Mouse (Mus musculus) ES-Bruce4 (cell line): ENCODE data around the gene Raly. TPM values are rescaled to one million over a fixed set of nuclear protein-coding genes. Genes with fewer than 3 reads are reported as not detected.
A peak's percentile ranks its signal among the peaks of the same experiment; 100 is the strongest.

Experiments
- H3K27ac ChIP-seq: 2 replicates; pipeline ENCODE4 v1.5.1; 2012; ENCODE audit warnings: low read length, inconsistent platforms; ENCODE audit not compliant: insufficient read depth
- H3K27me3 ChIP-seq: 2 replicates; pipeline ENCODE4 v1.6.1; 2012; ENCODE audit warnings: mild to moderate bottlenecking, low read length, inconsistent platforms; ENCODE audit not compliant: control insufficient read depth, poor library complexity, insufficient read depth, severe bottlenecking
- H3K36me3 ChIP-seq: 2 replicates; pipeline ENCODE4 v1.6.1; 2012; ENCODE audit warnings: inconsistent platforms, mild to moderate bottlenecking, low read length, moderate library complexity; ENCODE audit not compliant: control insufficient read depth, poor library complexity, insufficient read depth, severe bottlenecking
- H3K4me1 ChIP-seq: one replicate; pipeline ENCODE4 v1.8.1; 2011; ENCODE audit warnings: low read length; ENCODE audit not compliant: control insufficient read depth, insufficient read depth
- H3K4me3 ChIP-seq: 2 replicates; pipeline ENCODE4 v1.5.1; 2011; ENCODE audit warnings: low read depth, mild to moderate bottlenecking, low read length
- H3K9ac ChIP-seq: 2 replicates; pipeline ENCODE4 v1.6.1; 2012; ENCODE audit warnings: low read depth, mild to moderate bottlenecking, inconsistent platforms; ENCODE audit not compliant: poor library complexity, severe bottlenecking
- H3K9me3 ChIP-seq: replicated peaks from 2 replicates; pipeline ENCODE4 v1.6.1; 2012; ENCODE audit warnings: mild to moderate bottlenecking, low read length, inconsistent platforms; ENCODE audit not compliant: control insufficient read depth, poor library complexity, insufficient read depth, severe bottlenecking
- CTCF ChIP-seq: IDR thresholded peaks from one replicate; pipeline ENCODE4 v1.8.1; 2011; ENCODE audit warnings: low read depth, low read length
- EP300 ChIP-seq: IDR thresholded peaks from 2 replicates; pipeline ENCODE4 v1.6.1; 2011; ENCODE audit warnings: low read depth, low read length; ENCODE audit not compliant: insufficient read depth
- POLR2A ChIP-seq: IDR thresholded peaks from one replicate; pipeline ENCODE4 v1.8.1; 2011; ENCODE audit warnings: low read length; ENCODE audit not compliant: insufficient read depth
- polyA plus RNA-seq: library from polyadenylated mRNA; stranded (reverse); fragments of >200 nt; gene quantifications from 2 replicates; pipeline ENCODE4 v1.2.4, GENCODE M21; 2011; ENCODE audit warnings: low read depth; ENCODE audit not compliant: missing spikeins, insufficient read depth, insufficient read length

The Raly gene
- 228 and 241 TPM in 2 replicates for polyA plus RNA-seq

DNA sequence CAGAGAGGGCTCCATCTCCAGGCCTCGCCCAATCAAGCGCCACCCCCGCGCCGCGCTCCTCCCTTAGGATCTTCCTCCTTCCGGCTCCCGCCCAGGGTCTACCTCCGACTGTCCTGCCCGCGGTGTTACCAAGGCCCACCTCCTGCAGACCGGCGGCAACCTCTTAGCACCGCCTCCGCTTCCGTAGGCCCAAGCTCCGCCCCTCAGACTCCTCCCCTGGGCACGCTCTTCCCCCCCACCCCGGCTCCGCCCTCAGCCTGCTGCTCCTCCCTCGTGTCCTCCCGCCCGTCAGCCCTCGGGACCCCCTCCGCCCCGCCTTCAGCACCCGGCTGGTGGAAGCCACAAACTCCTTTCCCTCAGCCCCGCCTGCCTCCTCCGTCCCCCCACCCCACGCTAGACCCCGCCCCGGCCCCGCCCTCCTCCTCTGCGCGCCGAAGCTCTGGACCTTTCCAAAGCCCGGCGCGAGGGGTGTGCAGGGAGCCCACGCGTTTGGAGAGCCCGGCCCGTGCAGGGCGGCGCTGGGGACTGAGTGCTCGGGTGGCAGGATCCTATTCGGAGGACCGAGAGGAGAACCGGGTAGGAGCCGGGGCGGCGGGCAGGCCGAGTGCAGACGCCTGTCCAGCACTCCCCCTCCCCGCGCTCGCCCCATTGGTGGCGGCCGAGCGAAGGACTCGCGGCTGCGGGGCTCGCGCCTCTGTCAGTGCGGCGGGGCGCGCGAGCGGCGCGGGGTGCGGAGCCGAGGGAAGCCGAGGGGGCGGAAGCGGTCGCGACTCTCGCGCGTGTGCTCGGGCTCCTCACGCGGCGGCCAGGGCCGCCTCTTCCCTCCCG, at the start of gene Raly, which contains the start of gene a:
Gene Raly (plus strand): TSS at position 441 of the 828 bp plus-strand sequence.
Gene a (plus strand): TSS at position 747 of the 828 bp plus-strand sequence.
- Histone ChIP-seq H3K27ac (peak within 1 kb of the TSS; percentile 74), H3K9ac (peak within 1 kb of the TSS; percentile 98), H3K4me3 (peak within 1 kb of the TSS; percentile 83), H3K36me3 (peaks cover 13% of the 10 kb centered on the region), H3K4me1 (peaks cover 2% of the 10 kb centered on the region), H3K27me3 (no peaks in the 10 kb centered on the region), H3K9me3 (no peaks in the 10 kb centered on the region)
- TF ChIP-seq POLR2A (peak; percentile 48), EP300 (0 out of 2 replicates have a peak, but pooled peaks have one; percentile 44), CTCF (no peak)

DNA sequence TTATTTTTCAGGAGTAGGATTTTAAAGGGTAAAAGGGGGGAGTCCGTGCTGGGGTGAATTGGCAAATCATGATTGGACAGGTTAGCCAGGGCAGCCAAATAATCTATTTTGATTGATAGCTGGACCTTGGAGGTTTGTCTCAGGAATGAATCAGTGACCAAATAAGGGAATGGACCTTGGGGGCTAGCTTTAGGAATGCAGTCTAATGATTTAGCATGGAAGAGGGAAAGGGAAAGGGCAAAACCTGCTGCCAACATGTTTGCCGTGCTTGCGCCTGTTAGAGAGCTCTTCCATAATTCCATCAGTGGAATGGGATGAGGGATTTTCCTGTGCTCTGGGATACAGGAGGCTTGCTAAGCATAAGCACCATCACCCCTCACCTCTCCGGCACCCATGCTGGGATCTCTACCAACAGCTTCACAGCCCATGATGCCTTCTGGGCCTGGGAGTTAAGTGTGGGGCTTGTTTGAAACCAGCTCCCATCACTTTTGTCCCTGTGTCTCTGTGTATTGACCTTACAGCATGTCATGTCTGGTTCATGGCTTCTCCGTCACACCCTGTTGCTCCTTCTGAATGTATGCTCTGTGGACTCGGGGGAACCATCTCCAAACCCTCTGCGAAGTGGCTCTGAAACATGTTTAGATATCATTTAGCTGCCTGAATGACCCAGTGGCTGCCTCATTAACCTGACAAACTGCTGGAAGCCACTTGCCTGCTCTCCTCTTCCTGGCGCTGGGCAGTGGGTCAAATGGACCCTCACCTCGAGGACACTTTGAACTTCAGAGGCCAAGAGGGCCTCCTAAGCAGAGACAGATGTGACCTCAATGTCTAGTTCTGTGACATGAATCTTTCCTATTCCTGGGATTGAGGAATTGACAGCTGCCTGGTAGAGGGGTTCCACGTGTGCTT, 47.7 kb upstream of the Raly start:
- Histone ChIP-seq H3K27ac (no peak overlapping the region), H3K36me3 (no peaks in the 10 kb centered on the region), H3K27me3 (no peaks in the 10 kb centered on the region), H3K9me3 (no peaks in the 10 kb centered on the region), H3K4me1 (no peaks in the 10 kb centered on the region), H3K4me3 (no peak overlapping the region), H3K9ac (no peak overlapping the region)
- TF ChIP-seq EP300 = no peak
- no peak for TF ChIP-seq POLR2A
- no peak for TF ChIP-seq CTCF

DNA sequence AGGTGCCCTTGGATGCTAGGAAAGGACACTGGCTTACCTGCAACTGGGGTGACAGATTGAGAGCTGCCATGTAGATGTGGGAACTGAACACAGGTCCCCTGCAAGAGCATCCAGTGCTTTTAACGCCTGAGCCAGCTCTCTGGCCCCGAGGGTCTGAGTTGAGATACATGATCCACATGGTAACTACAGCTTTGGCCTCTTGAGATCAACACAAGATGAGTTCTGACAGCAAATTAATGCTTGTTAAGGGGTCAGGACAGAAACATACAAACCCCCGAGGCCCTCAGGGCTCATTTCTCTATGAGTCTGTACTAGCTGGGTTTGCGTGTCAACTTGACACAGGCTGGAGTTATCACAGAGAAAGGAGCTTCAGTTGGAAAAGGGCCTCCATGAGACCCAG, 47.0 kb upstream of the Raly start:
- TF ChIP-seq CTCF (no peak), POLR2A (no peak)
- Histone ChIP-seq H3K9ac (no peak overlapping the region), H3K4me3 (no peak overlapping the region), H3K27ac (no peak overlapping the region), H3K36me3 (no peaks in the 10 kb centered on the region), H3K9me3 (no peaks in the 10 kb centered on the region), H3K4me1 (no peaks in the 10 kb centered on the region), H3K27me3 (no peaks in the 10 kb centered on the region)

DNA sequence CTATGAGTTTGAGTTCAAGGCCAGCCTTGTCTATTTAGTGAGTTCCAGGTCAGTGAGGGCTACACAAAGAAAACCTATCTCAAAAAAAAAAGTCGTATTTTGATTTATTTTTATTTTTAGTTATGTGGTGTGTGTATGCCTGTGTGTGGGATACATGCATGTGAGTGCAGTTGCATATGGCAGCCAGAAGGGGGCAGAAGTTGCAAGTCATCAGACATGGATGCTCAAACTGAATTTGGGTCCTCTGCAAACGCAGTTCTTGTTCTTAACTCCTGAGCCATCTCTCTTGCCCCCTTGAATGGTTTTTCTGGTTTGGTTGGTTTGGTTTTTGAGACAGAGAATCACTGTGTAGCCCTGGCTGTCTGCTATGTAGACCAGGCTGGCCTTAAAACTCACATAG, 42.5 kb upstream of the Raly start:
- H3K36me3 ChIP-seq = no peaks in the 10 kb centered on the region
- no peak overlapping the region for H3K27ac ChIP-seq
- no peak for TF ChIP-seq POLR2A
- TF ChIP-seq CTCF = no peak
- no peak for TF ChIP-seq EP300
- no peak overlapping the region for H3K9ac ChIP-seq
- H3K9me3 ChIP-seq = no peaks in the 10 kb centered on the region
- H3K27me3 ChIP-seq = no peaks in the 10 kb centered on the region
- no peaks in the 10 kb centered on the region for H3K4me1 ChIP-seq
- no peak overlapping the region for H3K4me3 ChIP-seq

DNA sequence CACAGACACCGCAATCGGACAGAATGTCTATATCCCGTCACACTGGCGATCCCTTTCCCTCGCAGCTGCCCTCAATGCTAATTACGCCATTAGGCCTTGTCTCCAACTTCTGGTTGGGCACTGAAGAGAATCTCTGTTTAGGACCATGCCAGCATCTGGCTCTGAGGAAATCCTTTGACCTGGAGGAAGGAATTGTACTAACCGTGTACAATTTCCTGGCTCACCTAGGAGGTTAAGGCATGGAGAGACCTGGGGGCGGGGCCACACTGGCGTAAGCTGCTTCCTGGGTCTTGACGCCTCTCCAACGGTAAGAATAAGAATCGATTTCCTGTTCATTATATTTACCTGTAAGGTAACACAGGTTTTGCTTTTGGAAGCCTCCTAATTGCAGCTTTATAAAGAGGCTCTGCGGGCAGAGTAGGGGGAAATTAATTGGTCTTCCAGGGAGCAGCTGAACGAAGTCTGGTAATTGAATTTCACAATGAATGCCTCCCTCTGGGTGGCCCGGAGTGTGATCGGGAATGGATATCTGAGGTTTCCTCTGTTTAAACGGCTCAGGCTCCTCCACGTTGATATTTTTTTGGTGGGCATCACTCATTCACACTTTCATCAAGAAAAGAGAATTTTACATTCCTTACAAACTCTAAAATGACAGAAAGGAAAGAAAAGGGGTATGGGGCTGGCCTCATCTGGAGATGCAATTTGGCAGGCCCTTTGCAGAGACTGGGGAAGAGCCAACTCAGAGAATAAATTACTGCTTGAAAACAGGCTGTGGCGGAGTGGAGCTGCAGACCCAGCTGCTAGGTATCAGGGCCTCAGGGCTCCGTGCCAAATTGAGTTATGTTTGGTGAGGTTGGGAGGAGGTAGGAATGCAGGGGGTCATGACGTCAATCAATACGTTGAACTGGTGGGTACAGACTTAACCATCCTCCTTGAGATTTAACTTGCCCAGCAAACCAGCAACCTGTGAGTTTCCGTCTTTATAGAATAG, 41.6 kb upstream of the Raly start:
- no peak overlapping the region for H3K27ac ChIP-seq

More for the DNA sequence above, 41.6 kb upstream of the Raly start:
- Histone ChIP-seq H3K27me3 (no peaks in the 10 kb centered on the region), H3K4me1 (no peaks in the 10 kb centered on the region), H3K4me3 (no peak overlapping the region), H3K9ac (no peak overlapping the region), H3K9me3 (no peaks in the 10 kb centered on the region), H3K36me3 (no peaks in the 10 kb centered on the region)
- TF ChIP-seq CTCF (no peak), EP300 (no peak), POLR2A (no peak)
